Mouse (Mus musculus) kidney, adult 2 months (tissue): ENCODE data around the gene Fam136a. TPM values are rescaled to one million over a fixed set of nuclear protein-coding genes. Genes with fewer than 3 reads are reported as not detected.
"Not testable (repeated sequence)": the region's sequence is repeated elsewhere in the genome, so short reads cannot be mapped to it uniquely, and the experiment has no call there.

Source experiments
- DNase-seq: peaks from one replicate; pipeline ENCODE4 v3.0.0; 2021
- H3K27ac ChIP-seq: fragments of 200-500 bp; 2 replicates; pipeline ENCODE4 v1.5.1; 2012; ENCODE audit warnings: low read depth, low read length, control low read depth, inconsistent platforms; ENCODE audit not compliant: insufficient read depth
- H3K27me3 ChIP-seq: fragments of 200-500 bp; replicated peaks from 2 replicates; pipeline ENCODE4 v1.6.1; 2012; ENCODE audit warnings: mild to moderate bottlenecking, moderate library complexity, low read length, inconsistent platforms; ENCODE audit not compliant: control insufficient read depth, insufficient read depth
- H3K36me3 ChIP-seq: fragments of 200-500 bp; 2 replicates; pipeline ENCODE4 v1.6.1; 2012; ENCODE audit warnings: mild to moderate bottlenecking, moderate library complexity, low read length, inconsistent platforms; ENCODE audit not compliant: control insufficient read depth, insufficient read depth
- H3K4me1 ChIP-seq: fragments of 200-500 bp; 2 replicates; pipeline ENCODE4 v1.6.1; 2011; ENCODE audit warnings: low read length; ENCODE audit not compliant: control insufficient read depth, insufficient read depth
- H3K4me3 ChIP-seq: fragments of 200-500 bp; 2 replicates; pipeline ENCODE4 v1.5.1; 2011; ENCODE audit warnings: mild to moderate bottlenecking, low read depth, low read length, control low read depth; ENCODE audit not compliant: insufficient read depth
- CTCF ChIP-seq: fragments of 200-500 bp; conservative IDR thresholded peaks from 2 replicates; pipeline ENCODE4 v1.5.1; 2011; ENCODE audit warnings: low read depth, mild to moderate bottlenecking, control low read depth, low read length, moderate library complexity, mixed read lengths; ENCODE audit not compliant: insufficient read depth, insufficient read length
- POLR2A ChIP-seq: fragments of 200-500 bp; IDR thresholded peaks from one replicate; pipeline ENCODE4 v1.6.1; 2011; ENCODE audit warnings: low read depth, low read length, control low read depth
- WGBS: fragments of 180-500 bp; shearing (Covaris S2); methylation state at CpG from one replicate; pipeline ENCODE4 v1.1.7; 2018; 5-methylcytosine and 5-hydroxymethylcytosine counted together
- polyA plus RNA-seq: library from polyadenylated mRNA; depleted of rRNA; stranded (reverse); fragments of >200 nt; gene quantifications from 2 replicates; pipeline ENCODE4 v1.2.3, GENCODE M21; 2012

Gene Fam136a
- polyA plus RNA-seq, 1 experiment = 19.7 TPM

DNA sequence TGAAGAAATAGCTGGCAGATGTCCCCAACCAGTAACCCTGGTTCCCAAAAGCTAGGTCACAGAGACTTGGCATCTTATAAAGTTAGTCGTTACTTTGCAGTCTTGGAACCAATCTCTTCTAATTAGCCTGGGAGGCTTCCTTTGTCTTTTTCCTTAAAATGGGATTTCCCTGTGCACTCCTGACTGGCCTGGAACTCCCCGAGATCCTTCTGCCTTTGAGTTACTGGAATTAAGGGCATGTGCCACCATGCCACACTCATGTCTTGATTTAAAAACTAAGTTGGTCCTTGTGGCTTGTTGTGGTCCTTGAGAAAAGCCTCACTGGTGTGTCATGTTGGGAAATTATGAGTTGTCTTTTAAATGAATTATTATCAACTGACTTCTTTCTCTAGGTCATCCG lies 12.9 kb downstream of the Fam136a start:
- H3K4me3 ChIP-seq = no peak overlapping the region
- no peaks in the 10 kb centered on the region for H3K27me3 ChIP-seq
- H3K27ac ChIP-seq = no peak overlapping the region
- no peaks in the 10 kb centered on the region for H3K4me1 ChIP-seq
- peaks cover 5% of the 10 kb centered on the region for H3K36me3 ChIP-seq
- DNase-seq = no peak
- WGBS = 84% methylated on average over 3 of the region's 3 CpGs
- TF ChIP-seq POLR2A = no peak
- TF ChIP-seq CTCF = no peak

GRCm38 (mm10) chr6:86380112-86380511 lies 14.7 kb downstream of the Fam136a start:
- not testable (repeated sequence) for DNase-seq, H3K36me3 ChIP-seq, H3K27ac ChIP-seq, H3K27me3 ChIP-seq, H3K4me3 ChIP-seq, H3K4me1 ChIP-seq
- WGBS = 74% methylated on average over 7 of the region's 8 CpGs

DNA sequence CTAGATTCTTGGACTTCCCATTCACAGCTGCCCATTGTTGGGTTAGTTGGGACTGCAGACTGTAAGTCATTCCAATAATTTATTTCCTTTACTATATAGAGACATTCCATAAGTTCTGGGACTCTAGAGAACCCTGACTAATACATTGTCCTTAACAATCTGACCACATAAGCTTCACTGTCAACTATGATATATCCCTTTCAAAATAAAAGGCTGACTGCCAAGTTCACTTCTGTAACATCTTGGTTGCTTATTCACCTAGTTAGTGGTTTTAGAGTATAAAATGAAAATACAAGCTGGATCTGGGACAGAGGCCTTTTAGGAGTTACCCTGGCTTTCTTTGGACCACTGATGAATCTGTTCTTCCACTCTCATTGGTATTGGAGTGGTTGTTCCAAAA lies 17.1 kb downstream of the Fam136a start:
- Histone ChIP-seq H3K27ac (no peak overlapping the region), H3K4me3 (no peak overlapping the region), H3K4me1 (no peaks in the 10 kb centered on the region; the same call in 1 of the 2 replicates), H3K36me3 (peaks cover 5% of the 10 kb centered on the region), H3K27me3 (no peaks in the 10 kb centered on the region)
- no peak for DNase-seq
- TF ChIP-seq POLR2A (no peak), CTCF (no peak)

GRCm38 (mm10) chr6:86383370-86383769 lies 17.9 kb downstream of the Fam136a start:
- Histone ChIP-seq H3K4me3 (no peak overlapping the region), H3K36me3 (0 out of 2 replicates have a peak, but pooled peaks cover 1% of the 10 kb centered on the region), H3K4me1 (no peaks in the 10 kb centered on the region; the same call in 1 of the 2 replicates), H3K27me3 (no peaks in the 10 kb centered on the region), H3K27ac (no peak overlapping the region)
- DNase-seq = no peak
- TF ChIP-seq POLR2A (no peak), CTCF (no peak)
- WGBS = 50% methylated on average over 16 of the region's 16 CpGs

DNA sequence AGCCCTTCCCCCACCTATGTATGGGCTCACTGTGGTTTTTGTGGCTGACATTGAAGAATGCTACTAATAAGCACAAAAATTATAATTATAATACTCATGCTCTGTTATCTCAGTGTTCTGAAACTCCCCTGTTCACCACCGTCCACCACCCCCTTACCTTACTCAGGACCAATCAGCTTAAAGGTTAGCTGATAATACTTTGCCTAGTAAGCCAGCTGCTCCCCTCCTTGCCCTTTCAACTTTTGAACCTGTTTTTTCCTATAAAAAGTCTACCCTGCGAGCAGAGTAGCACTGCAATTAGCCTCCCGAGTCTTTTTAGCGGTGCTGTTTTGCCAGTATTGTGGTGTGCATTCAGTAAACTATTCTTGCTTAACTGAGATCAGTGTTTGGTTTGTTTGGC lies 19.2 kb downstream of the Fam136a start:
- Histone ChIP-seq H3K36me3 (no peaks in the 10 kb centered on the region), H3K27me3 (no peaks in the 10 kb centered on the region), H3K4me3 (no peak overlapping the region), H3K4me1 (peaks cover 5% of the 10 kb centered on the region; the same call in 1 of the 2 replicates), H3K27ac (no peak overlapping the region)
- DNase-seq = no peak
- TF ChIP-seq CTCF (no peak), POLR2A (no peak)
- WGBS = 62% methylated on average over 4 of the region's 4 CpGs

DNA sequence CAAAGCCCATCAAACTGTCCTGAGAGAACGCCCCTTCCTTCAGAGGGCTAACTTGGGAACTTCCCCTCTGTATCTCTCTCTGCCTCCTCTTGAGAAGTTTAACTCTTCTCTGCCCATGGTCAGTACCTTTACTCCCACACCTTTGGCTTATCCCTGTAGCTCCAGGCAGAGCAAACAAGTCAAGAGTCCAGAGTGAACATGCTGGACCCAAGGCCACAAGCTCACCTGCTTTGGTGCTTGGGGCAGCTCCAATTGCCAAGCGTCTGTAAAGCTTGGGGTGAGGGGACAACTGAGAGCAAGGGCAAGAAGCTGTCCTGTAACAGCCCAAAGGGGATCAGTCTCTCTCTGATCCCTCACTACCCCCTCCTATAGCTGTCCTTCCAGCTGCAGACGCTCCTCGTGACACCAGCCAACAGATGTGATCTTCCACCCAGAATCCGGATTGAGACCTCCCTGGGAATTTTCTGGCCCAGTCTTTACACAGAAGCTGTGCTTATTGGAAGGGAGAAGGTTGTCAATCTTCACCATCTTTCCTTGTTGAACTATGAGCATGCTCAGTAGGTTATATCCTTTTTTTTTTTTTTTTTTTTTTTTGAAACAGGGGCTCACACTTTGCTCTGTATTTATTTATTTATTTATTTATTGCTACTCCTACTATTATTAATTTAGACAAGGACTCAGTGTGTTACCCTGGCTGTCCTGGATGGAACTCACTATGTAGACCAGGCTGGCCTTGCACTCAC lies 20.1 kb downstream of the Fam136a start:
- Histone ChIP-seq H3K27me3 (no peaks in the 10 kb centered on the region), H3K36me3 (no peaks in the 10 kb centered on the region), H3K27ac (no peak overlapping the region), H3K4me3 (no peak overlapping the region), H3K4me1 (peaks cover 5% of the 10 kb centered on the region; the same call in 1 of the 2 replicates)
- TF ChIP-seq CTCF (no peak), POLR2A (no peak)
- 87% methylated on average over 5 of the region's 5 CpGs for WGBS
- no peak for DNase-seq

DNA sequence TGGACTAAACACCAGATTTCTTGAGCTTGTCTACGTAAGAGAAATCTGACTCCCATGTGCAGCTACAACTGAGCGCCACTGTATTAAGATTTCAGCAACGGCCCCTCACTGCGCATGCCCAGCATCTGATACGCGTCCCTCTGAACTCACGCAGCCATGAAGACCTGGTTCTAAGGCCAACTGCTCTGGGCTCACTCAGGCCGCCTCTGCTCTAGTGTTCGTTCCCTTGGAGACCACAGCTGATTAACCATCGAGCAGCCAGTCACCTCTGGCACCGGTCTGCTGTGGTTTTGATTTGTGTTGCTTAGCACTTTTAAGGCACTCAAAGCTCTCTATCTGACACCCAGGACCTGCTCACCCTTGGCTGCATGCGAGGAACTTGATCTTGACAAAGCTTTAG lies 21.9 kb downstream of the Fam136a start:
- Histone ChIP-seq H3K27ac (peak overlapping the region; percentile 85), H3K36me3 (peaks cover 7% of the 10 kb centered on the region; the same call in 1 of the 2 replicates)

GRCm38 (mm10) chr6:86388461-86388860 lies 23.0 kb downstream of the Fam136a start:
- WGBS = 54% methylated on average over 18 of the region's 18 CpGs
- TF ChIP-seq CTCF (no peak), POLR2A (no peak)
- Histone ChIP-seq H3K27ac (peak overlapping the region; percentile 62), H3K27me3 (no peaks in the 10 kb centered on the region), H3K4me1 (peaks cover 5% of the 10 kb centered on the region; the same call in 1 of the 2 replicates), H3K4me3 (no peak overlapping the region), H3K36me3 (peaks cover 7% of the 10 kb centered on the region; the same call in 1 of the 2 replicates)
- DNase-seq = peak; percentile 64

More for the DNA sequence above, 21.9 kb downstream of the Fam136a start:
- Histone ChIP-seq H3K4me3 (no peak overlapping the region), H3K4me1 (peaks cover 5% of the 10 kb centered on the region; the same call in 1 of the 2 replicates), H3K27me3 (no peaks in the 10 kb centered on the region)
- 28% methylated on average over 12 of the region's 12 CpGs for WGBS
- TF ChIP-seq POLR2A = no peak
- no peak for TF ChIP-seq CTCF
- DNase-seq = peak; percentile 86
